Mouse (Mus musculus): ENCODE results near the gene Ccdc88b.

DNA sequence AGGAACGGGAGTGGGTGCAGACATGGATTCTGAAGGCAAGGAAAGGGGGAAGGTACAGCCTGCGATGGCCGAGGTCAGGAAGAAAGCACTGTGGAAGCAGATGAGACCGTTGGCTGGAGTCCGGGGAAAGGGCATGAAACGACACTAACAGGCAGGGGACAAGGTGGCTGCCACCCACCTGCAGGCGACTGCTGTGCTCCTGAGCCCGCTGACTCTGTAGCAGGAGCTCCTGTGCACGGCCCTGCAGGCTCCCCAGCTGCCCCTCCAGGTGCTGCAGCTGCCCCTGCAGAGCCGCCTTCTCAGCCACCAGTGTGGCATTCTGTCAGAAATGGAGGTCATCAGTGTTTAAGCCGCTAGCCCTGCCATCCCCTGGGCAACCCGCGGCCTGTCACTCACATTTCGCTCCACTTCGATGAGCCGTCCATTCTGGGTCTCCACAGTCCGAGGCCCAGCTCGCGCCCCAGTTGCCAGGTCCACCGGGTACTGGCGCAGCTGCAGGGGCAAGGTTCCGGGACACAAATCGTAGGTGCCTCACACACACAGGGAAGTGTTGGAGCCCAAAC, 8.4 kb downstream of the Ccdc88b start:
- no peak for TF ChIP-seq GATA1 (IDR thresholded peaks at IDR 0.05; ENCODE audit: borderline replicate concordance, low read length)
- TF ChIP-seq FLI1 (IDR thresholded peaks at IDR 0.05; ENCODE audit: low read length) = no peak
